Mouse (Mus musculus): ENCODE results near the gene Olfr683.
"Not testable (repeated sequence)": the region's sequence is repeated elsewhere in the genome, so short reads cannot be mapped to it uniquely, and the experiment has no call there.

The Olfr683 gene

GRCm38 (mm10) chr7:105146912-105147311, at the start of gene Olfr683:
TSS of gene Olfr683 (minus strand) at chr7:105147012.
- no peak for DNase-seq (ENCODE audit: low read depth in 1 of 2, low spot score in 2 of 2)

DNA sequence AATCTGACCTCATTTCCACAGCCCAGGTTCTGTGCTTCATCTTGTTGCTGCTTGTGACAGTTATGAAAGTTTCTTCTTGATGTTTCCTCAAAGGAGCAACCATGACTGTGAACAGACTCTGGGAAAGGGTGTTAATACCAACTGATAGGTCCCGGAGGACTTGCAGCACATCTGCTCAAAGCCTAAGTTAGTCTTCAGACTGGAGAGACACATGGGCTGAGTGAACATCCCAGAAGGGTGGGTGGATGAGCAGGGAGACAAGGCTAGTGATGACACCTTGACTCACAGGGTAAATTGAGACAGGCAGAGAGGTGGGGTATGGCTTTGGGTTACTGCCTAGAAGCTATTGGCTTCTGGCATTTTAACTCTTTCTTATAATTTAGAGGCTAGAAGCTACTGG, 39.1 kb upstream of the Olfr683 start, which contains the start of gene Olfr685:
Olfr685 (minus strand) TSS at position 101 of the 400 bp plus-strand sequence.
- DNase-seq (ENCODE audit: low read depth in 1 of 2, low spot score in 2 of 2) = no peak

DNA sequence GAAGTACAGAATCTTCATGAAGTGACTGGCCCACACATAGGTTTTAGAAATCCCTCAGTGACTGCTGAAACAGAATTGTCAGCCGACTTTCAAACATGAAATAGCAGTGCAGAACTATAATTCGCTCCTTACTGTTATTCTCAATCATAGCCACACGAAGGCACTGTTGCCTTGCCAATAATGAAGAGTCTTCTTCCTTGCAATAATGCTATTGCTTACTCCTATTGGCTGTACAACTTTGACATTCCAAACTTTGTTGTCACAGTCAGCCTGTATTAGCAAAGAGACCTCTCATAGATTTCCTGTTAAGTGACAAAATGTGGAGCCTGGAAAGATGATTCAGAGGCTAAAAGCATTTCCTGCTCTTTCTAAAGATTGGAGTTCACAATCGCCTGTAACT, 24.0 kb upstream of the Olfr683 start:
- no peak for DNase-seq (ENCODE audit: low read depth in 1 of 2, low spot score in 2 of 2)

GRCm38 (mm10) chr7:105163553-105163952, 16.7 kb upstream of the Olfr683 start, which contains the start of gene Olfr684:
TSS of gene Olfr684 (minus strand) at chr7:105163653.
- no peak for DNase-seq (ENCODE audit: low read depth in 1 of 2, low spot score in 2 of 2)

DNA sequence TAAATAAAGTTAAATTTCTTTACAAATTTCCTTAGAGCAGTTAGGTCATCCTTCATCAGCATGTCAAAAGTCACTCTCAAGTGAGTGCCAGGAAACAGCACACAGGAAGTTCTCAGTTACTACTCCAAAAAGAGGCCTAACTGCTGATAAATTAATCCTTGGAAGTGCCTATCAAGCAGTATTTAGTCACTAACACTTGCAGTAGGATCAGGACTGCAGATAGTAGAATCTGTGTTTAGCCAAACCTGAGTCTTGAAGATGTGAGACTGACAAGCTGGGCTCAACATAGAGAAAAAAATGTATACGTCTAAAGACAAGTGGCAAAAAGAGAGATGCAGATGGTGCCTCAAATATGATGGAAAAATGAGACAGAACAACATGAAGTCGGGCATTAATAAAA, 5.5 kb downstream of the Olfr683 start:
- DNase-seq (ENCODE audit: low read depth in 1 of 2, low spot score in 2 of 2) = no peak

- DNase-seq (ENCODE audit: low read depth in 1 of 2, low spot score in 2 of 2) = no peak
Measured at GRCm38 (mm10) chr7:105116536-105116935, 30.3 kb downstream of the Olfr683 start, which contains the start of gene Olfr681. TSS of gene Olfr681 (plus strand) at chr7:105116836.

- not testable (repeated sequence) for DNase-seq (ENCODE audit: low read depth in 1 of 2, low spot score in 2 of 2)
Measured at GRCm38 (mm10) chr7:105092717-105093116, 54.1 kb downstream of the Olfr683 start, which contains the start of gene Olfr680-ps1. TSS of gene Olfr680-ps1 (minus strand) at chr7:105092817.

All from monocyte, adult 2 months (primary cell).